Mouse (Mus musculus) layer of hippocampus, adult 11-12 months (tissue): ENCODE data around the gene Gfpt2.
A peak's percentile ranks its signal among the peaks of the same experiment; 100 is the strongest.
"Not testable (repeated sequence)": the region's sequence is repeated elsewhere in the genome, so short reads cannot be mapped to it uniquely, and the experiment has no call there.

Source experiments
- DNase-seq: peaks from one replicate; pipeline ENCODE4 v3.0.0; 2022; ENCODE audit warnings: low spot score

Gfpt2 gene

DNA sequence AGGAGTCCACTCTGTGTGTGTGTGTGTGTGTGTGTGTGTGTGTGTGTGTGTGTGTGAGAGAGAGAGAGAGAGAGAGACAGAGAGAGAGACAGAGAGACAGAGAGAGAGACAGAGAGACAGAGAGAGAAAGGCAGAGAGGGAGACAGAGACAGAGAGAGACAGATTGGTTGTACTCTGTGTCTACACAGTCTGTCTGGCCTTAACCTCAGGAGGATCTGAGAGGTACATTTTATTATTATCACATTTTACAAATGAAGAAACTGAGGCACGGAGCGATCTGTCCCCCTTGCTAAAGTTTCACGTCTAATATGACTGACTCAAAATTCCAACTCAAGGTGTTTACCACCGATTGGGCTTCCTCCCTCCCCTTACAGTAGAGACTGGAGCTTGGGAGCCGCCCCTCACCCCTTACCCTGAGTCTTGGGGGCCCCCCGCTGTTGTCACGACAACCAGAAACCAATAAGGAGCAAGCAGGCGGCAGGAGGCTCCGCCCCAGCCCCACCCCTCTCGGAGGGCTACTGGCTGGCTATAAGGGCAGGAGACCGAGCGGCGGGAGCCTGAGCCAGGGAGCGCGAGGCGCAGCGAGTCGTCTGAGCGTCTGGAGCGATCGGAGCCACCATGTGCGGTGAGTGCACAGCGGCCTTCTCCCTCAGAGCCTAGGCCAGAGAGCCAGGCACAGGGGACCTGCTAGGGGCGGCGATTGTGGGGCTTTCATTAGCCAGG lies at the start of gene Gfpt2:
Gfpt2 (plus strand) TSS at position 560 of the 723 bp plus-strand sequence.
- DNase-seq, result peak; percentile 62

DNA sequence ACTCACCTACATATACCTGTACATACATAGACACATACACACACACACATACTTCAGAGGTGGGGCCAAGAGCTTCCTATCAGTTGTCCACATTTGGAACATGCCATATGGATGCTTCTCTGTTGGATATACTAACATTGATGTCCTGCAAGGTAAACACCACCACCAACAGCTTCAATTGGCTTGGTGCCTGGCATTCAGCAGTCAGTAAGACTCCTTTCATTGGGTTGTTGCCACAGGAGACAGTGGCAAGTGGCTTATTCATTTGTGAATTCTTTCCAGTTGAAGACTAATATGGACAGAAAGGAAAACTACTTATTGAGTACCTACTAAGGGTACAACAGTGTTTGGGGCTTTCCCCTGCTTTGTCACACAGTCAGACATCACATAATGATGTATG lies 49.0 kb upstream of the Gfpt2 start:
- DNase-seq, result no peak

DNA sequence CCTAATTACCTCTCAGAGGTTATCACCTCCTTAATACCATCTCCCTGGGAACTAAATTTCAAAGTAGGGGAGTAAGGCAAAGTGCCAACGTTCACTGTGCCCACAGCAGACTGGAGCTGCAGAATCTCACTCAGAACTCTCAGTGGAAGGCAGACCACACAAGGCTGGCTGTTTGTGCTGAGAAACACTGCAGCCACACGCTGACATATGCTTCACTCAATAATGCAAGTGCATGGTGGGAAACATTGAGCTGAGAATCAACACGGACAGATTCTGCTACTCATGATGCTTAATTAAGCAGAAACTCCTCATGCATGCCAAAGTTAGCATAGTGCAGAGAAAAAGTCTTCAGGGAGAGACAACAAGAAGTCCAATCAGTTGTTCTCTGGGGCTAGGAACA lies 48.1 kb upstream of the Gfpt2 start:
- no peak for DNase-seq

DNA sequence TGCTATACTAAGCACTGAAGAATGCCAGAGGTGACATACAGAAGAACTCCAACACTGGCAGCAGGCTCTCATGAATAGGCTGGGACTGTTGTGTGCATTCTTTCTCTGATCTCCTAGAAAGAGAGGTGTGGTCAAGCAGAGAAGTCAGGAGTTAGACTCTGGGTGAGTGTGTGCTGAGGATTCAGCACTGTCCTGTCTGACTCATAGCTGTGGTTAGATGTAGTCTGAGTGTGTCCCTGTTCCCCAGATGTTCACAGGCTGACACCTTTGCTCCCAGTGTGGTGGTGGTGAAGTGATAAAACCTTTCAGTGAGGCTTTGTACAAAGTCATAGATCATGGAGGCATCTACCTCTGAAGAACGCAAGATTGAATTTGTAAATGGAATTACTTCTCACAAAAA lies 47.2 kb upstream of the Gfpt2 start:
- DNase-seq, result no peak

DNA sequence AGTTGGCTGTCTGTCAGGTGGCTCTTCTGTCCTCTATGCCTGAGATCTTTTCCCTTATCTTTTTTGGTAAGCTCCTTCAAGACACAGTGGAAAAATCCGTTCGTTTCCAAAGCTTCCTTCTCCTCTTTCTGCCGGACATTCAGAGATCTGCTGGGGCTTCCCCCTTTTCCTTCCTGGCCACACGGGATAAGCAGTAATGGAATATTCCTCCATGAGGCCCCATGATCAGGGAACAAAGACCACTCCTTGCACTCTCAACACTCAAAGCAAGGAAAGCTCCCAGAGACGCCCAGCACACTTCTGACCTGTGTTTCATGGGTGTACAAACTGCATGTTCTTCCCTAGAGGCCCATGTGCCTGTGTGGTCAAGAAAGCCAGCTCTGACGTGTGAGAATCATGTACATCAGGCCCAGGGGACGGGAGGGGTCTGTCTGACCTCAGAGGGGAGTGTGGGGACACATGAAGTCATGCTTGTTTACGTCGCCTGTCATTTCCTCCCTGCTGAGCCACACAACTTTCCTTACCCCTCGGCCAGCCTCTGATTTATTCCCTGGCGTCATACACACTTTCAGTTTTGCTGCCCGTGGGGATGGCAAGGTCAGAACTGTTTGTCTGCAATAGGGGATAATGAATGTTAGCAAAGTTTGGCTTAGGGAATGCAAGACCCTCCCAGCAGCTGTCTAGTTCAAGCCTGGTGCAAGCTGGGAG lies 38.9 kb upstream of the Gfpt2 start:
- no peak for DNase-seq

DNA sequence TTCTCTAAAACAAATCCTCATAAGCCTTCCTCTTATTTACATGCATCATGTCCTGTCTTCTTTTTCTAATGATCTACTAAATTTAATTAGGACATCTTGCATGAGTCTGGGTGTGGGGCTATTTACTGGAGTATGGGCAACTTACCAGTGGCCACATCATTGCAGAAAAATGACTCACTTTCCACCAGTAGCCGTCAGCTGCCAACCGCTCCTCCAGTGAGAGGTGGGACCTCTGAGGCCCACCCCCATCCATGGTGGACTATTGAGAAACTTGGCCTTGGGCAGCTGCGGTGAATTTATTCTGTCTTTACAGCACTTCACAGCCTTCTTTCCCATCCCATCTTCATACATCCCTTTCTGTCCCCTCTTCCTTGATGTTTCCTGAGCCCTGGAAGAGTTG lies 35.9 kb upstream of the Gfpt2 start:
- no peak for DNase-seq

DNA sequence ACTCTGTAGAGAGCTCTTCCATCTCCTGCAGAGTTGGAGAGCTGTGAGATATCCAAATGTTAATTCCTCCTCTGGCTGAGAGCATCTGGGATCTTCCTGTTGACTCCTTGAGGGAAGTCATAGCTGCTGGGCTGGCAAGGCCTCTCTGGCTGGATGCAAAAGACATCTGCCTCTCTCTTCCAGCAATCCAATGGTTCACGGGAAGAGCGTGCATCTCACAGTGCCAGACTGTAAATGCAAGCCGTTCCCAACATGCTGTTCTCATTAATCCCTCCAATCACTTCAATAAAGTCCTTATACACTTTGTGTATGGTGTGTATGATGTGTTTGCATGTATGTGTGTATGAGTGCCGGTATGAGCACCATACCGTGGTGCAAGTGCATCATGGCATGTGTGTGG lies 32.8 kb upstream of the Gfpt2 start:
- DNase-seq, result no peak

DNA sequence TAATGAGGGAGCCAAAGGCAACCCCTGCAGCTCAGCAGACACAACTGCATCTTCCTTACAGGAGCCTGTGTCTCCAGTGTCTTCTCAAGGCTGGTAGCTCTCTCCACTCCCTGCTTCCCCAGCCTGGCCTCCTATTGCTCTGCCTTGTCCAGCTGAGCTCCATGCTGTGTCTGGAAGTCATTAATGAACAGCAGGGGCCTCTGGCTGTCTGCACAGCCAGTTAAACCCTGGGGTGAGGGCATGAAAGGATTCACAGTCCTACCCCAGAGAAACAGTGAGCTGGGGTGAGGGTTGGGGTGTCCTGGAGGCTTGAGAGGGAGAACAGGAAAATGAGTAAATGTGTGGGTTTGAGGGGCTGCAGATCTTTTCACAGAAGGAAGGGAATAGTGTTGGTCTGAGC lies 30.4 kb upstream of the Gfpt2 start:
- DNase-seq, result no peak

DNA sequence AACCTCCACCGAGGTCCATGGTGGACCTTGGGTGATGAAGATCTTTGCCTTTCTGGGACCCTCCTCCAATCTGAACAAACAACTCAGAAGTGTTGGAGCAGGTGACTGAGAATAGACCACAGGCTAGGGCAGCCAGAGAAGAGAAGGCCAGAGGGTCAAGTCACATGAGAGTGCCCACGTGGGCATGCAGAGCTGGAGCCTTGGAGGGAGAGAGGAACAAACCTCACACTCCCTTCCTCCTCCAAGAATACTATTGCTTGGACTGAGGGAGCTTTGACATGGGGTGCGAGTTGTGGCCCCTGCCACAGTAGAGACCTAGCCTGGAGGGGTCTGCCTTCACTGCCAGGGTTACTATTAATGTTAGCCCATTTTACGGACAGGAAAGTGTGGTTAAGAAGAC lies 30.0 kb upstream of the Gfpt2 start:
- DNase-seq, result no peak

DNA sequence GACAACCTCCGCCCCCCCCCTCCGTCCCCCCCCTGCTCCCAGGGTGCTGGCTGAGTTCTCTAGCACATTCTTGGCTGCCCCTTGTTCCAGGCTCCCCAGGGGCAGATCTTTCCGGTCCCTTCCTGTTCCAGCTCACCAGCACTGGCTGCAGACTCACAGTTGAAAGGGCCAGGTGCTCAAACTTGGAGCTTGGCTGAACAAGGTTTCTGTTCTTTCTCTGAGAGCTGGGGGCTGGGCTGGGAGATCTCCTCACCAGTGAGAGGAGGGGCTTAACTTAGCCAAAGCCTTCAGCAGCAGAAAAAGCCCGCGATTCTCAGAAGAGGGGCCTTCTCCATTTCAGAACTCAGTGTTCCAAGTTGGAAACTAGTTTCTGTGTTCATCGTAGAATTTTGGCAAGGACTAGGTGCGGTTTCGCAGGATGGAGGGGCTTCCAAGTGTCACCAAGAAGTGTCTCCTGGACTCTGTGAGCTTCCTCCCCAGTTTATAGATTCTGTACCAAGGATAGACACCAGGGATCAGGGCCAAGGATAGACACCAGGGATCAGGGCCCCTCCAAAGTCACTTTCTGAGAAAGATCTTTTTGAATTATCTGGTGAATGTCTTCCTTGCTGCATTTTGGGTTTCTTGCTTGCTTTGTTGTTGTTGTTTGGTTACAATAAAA lies 29.2 kb upstream of the Gfpt2 start:
- DNase-seq, result no peak

DNA sequence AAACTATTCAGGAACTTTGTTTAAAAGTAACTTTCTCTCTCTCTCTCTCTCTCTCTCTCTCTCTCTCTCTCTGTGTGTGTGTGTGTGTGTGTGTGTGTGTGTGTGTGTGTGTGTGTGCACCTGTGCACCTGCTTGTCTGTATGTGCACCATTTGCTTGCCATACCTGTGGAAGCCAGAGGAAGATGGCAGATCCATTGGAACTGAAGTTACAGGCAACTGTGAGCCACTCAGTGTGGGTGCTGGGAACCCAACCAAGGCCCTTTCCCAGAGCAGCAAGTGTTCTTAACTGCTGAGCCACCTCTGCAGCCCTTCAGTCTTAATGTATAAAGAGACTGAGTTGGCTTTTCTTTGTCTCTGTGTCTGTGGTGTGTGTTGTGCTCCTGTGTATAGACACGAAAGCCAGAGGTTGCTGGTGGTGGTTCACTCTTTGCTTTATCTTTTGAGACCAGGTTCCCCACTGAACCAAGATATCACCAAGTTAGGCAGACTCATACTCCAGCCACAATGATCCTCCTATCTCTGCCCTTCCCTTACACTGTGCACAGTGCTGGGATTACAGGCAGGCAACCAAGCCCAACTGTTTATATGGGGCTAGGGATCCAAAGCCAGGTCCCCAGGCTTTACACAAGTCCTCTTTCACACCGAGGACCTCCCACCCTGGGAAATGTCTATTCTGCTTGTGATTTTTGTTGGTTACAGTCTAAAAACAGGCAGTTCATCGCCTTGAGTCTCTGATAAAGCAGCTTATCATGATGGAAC lies 28.4 kb upstream of the Gfpt2 start:
- DNase-seq, result no peak

DNA sequence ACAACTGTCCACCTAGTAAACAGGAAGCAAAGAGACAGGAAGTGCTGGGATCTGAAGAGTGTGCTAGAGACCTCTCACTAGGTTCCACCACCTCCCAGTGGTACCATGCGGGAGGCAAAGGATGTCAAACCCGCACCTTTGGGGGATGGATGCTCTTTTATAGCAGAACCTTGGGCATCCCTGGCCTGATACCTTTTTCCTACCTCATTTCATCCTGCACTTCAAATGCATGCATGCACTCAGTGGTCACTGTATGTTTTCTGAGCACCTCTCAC lies 27.9 kb upstream of the Gfpt2 start:
- no peak for DNase-seq

DNA sequence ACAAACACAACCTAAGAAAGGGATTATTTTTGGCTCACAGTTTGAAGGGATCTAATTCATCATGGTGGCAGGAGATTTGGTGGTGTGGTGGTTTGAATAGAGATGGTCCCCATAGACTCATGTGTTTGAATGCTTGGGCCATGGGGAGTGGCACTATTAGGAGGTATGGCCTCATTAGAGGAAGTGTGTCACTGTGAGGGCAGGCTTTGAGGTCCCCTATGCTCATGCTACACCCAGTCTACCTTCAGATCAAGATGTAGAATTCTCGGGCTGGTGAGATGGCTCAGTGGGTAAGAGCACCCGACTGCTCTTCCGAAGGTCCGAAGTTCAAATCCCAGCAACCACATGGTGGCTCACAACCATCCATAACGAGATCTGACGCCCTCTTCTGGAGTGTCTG lies 26.5 kb upstream of the Gfpt2 start:
- not testable (repeated sequence) for DNase-seq

DNA sequence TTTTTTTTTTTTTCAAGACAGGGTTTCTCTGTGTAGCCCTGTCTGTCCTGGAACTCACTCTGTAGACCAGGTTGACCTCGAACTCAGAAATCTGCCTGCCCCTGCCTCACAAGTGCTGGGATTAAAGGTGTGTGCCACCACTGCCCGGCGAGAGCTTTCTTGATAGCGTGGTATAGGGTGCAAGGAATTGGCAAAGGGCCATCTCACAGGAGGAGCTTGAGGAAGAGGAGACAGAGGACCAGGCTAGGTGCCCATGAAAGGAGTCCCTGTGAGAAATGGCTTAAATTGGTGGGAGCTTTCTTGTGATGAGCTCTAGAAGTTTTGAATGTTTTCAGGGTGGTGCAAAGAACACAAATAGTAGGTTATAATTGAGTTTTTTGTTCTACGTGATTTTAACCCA lies 25.2 kb upstream of the Gfpt2 start:
- no peak for DNase-seq

DNA sequence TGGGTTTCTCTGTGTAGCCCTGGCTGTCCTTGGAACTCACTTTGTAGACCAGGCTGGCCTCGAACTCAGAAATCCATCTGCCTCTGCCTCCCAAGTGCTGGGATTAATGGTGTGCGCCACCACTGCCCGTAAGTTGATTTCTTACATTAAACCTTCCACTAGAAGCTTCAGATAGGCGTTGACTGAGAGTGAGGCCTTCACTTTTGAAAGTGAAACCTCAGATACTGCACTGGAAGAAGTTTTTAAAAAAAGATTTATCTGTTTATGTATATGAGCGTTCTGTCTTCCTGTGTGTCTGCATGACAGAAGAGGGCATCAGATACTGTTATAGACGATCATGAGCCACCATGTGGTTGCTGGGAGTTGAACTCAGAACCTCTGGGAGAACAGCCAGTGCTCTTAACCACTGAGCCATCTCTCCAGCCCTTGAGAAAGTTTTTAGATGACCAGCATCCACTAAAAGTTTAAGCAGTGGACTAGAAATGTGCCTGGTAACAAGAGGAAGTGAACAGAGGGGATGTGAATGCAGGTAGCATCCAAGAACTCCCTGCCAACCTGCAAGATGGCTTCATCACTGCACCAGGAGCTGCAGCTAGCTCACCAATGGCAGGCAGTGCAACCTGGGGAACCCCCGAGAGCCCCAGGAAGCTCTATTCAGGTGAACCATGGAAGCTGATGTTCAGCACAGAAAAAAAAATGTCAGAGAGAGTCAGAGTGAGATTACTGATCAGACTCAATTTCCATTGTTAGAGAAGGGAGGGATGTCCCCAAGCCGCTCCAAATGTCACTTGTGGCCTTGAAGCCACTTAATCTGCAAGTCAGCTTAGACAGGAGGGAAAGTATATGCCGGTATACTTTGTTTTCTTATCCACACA lies 23.1 kb upstream of the Gfpt2 start:
- DNase-seq, result no peak

DNA sequence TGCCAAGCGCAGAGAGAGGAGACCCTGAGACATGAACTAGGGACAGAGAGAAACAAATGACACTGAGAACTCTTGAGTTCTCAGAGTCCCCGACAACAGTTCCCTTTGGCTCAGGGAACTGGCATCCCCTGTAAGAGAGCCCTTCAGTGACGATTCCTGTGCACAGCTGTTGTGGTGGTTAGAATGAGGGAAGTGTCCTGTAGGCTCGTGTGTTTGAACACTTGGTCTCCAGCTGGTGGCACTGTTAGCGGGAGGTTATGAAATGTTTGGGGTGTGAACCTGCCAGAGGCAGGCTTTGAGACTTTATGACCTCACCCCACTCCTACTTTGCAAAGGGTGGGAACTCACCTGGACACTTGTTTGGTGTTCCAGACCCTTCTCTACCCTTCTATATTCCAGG lies 21.7 kb upstream of the Gfpt2 start:
- DNase-seq, result no peak

DNA sequence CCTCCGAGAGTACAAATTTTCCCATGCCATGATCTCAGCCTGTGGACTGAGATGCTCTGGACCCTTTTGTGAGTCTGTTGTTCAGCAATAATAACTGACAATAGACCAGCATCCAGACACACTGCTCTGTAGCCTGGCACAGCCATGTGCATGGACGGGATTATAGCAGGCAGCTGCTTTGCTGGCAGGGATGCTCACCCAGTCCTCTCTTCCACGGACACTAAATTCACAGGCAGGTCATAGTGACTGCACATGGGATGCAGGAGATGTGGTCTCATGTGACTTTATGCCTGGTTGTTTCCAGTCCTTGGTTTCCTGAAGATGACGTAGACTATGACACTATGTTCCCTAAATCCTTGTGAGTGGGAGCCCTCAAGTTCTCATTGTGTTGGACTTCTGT lies 19.1 kb upstream of the Gfpt2 start:
- no peak for DNase-seq

DNA sequence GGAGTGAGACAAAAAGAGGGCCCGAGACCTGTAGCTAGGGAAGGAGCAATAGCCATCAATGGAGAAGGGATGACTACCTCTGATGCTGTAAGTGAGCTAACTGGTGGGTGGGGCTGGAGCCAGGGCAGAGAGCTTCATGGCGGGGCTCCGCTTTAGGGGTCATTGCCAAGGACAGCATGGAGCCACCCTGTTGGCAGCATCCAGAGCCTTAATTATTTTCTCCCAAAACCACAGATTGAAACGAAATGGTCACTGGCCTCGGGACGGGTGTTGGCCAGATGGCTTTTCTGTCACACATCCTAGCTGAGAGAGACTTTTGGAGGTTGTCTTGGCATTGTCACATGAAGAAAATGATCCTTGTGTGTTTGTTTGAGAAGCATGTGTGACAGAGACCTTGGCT lies 15.1 kb upstream of the Gfpt2 start:
- DNase-seq, result no peak

DNA sequence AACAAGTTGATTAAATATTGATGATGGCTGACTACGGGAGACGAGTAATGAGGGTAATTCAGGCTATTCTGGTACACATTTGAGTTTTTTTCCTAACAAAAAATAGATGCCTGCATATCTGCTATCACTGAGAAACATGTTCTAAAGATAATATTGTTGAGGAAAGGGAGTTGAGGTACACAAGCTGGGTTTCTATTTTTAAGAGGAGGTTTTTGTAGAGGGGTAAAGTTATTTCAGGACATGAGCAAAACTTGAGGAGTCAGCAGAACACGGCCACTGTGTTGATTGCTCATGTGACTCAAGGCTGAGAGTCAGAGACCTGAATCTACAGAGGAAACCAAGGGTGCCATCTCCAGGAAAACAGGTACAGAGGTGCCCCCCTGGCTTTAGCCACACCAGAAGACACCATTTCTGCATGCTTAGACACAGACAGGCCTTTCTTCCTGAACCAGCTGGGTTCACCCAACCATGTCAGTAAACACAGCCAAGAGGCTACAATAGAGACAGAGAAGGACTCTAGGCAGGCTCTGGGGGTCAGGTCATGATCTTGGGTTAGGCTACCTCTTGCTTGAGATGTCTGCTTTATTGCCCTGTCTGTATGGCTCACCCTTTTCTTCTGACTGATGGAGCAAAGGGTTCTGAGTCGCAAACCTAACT lies 13.7 kb upstream of the Gfpt2 start:
- DNase-seq, result no peak

DNA sequence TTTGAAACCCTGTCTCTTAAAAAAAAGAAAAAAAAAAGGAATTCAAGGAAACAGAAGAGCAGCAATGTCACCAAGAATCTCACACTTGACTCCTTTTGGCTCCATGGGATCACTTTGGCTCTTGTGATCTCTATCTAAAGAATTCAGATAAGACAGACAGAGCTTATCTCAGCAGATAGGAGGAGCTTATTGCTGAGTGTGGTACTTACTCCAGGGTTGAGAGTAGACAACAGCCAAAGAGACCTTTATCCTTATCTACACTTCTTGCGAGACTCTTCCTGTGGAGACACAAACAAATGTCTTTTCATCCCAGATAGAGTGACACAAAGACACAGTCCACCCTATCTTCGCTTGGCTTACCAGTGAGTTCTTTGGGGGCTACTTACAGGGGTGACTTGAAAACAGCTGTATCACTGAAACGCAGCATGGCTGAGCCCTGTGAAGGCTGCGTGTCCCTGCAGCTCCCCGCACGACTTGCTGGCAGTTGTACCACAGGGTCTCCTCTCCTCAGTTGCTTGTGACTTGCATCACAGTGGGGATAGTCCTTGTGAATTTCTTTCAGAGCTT lies 12.1 kb upstream of the Gfpt2 start:
- DNase-seq, result no peak

DNA sequence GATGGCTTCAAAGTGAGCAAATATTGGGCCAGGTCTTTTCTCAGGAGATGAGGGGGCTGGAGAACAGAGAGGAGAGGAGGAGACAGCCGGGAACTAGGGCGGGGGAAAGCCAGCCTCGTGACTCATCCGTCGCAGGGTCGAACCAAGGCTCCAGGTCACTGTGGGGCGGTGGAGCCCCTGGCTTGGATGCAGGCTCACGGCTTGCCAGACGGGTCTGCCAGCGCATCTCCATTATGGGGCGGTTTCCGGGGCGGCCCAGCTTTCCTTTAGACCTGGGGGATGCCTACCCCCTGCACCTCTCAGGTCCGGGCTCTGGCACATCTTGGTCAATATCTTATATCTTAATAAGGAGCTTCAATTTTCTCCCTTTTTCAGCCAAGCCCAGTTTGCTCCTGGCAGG lies 847 bp upstream of the Gfpt2 start:
- no peak for DNase-seq
